In genomic region chr15:103535030-103535429, GRCm38 (mm10) we compare ENCODE assay signal across 16 mouse cellular contexts.
DNase-seq lines count a peak whose midpoint lies in the region; ATAC-seq lines count a peak whose summit lies in the region.
"Had no signal": no experiment of that assay in that cellular context is flagged by ENCODE, and none has a peak within 500 bp of the region (broad histone marks: within the 10 kb centered on the region; RNA-seq: fewer than 3 reads in every experiment).

No protein-coding gene starts in this region.

- peak; percentile 29 for ATAC-seq in frontal cortex, adult (ENCODE audit: low TSS enrichment)
- ATAC-seq: activated CD4-positive, CD25-positive, alpha-beta regulatory T cell, adult 4 months; forebrain, embryonic 16.5 days; Patski had no signal

- no peak for DNase-seq in frontal cortex, postnatal 10 days (ENCODE audit: low spot score in 2 of 2)
- peak; percentile 2 for DNase-seq in kidney, postnatal 10 days
- DNase-seq in kidney, adult 11 months = no peak
- DNase-seq in right cerebral cortex, postnatal 25 days = peak; percentile 8
- DNase-seq in right cerebral cortex, postnatal 36 days (ENCODE audit: low spot score in 2 of 2) = no peak
- DNase-seq: adrenal gland, postnatal 14 days; cerebellum, adult 18-20 months; cerebellum, adult 9-11 months; cerebellum, postnatal 36 days; gastrocnemius, postnatal 36 days; heart, adult 18-20 months; heart, postnatal 36 days had no signal

Comparison
In these comparisons a context has a peak if more than half of its experiments do, and no peak if none do; other contexts are left out.
1. DNase-seq: peak in kidney, postnatal 10 days (single experiment) and right cerebral cortex, postnatal 25 days (single experiment); none in frontal cortex, postnatal 10 days (0 of 2), kidney, adult 11 months (single experiment) and right cerebral cortex, postnatal 36 days (0 of 2).